Mouse (Mus musculus) cerebellum, adult 9-11 months (tissue): ENCODE data around the gene Zfp426.
A peak's percentile ranks its signal among the peaks of the same experiment; 100 is the strongest.

ENCODE experiments used
- DNase-seq: peaks from one replicate; pipeline ENCODE4 v3.0.0; 2022

Gene Zfp426

DNA sequence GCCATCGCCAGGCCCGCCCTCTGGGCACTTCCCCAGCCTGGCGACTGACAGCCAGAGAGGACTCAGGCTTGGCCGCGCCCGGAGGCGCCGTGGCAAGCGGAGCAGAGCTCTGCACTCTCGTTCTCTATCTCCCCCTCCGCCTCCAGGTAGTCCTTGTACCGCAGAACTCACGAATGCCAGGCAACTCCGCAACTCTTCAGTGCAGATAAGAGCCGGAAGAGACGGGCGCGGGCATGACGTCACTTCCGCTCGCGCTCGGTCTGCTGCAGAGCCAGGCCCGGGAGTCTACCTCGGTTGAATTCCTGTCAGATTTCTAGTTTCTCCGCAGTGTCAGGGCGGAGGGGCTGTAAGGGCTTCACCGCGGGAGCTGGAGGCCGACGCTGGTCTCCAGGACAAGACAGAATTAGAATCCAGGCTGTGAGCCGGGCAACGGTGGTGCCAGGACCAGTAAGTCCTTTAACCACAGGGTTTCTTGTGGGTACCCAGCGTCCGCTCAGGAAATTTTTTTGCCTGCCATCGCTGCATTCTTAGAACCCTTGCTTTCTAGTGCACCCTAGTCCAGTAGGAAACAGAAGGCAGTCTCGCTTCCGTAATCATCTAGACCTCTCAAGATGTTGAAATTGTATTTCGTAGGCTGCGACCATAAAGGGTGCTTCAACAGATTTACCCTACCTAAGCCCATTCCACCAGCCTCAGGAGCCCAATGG is at the start of gene Zfp426:
Zfp426 (minus strand) TSS at position 220 of the 707 bp plus-strand sequence.
- peak; percentile 89 for DNase-seq

DNA sequence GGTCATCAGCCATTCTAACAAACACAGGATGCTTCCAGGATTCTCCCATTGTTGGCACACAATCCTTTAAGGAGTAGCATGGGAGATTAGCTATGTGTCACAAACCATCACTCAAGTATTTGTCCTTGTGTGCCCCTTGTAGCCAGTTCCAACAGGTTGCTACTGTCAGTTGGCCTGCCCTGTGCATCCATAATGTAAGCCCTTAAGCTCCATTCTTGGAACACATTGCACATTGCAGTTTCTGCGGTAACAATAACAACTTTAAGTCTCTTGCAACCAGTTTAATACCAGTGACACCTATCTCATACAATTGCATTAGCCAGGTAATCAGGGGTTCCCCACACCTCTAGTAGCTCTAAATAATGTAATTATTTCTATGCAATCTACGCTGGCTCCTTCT is 44.1 kb upstream of the Zfp426 start:
- no peak for DNase-seq

GRCm38 (mm10) chr9:20534326-20534926 is 41.9 kb upstream of the Zfp426 start:
- DNase-seq, result peak; percentile 35

DNA sequence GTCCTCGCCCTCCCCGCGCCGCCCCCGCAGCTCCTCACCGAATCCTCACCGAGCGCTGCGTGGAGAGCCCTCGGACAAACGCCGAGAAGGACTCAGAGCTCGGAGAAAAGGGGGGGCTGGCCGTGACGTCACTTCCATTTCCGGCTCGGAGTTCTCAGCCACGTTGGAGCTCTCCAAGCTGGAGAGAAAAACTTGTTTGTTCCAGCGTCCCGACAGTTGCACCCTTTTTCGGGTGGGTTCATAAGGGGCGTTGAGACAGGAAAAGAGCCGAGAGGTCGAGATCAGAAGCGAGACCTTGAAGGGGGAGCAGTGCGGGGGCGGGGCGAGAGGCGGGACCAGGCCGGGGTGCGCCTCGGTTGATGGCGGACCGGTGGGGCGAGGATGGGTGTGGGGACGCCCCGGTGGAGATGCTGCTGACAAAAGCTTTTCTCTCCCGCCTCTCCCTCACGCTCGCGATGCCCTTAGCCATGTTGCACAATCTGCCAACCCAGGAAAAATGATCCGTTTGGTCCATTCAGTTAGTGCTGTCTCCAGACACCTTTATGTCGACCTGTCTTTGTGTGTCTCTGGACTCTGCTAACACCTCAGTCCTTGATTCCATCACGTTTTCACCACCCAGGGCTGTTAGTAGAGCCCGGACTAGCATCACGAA is 28.9 kb upstream of the Zfp426 start, which contains the start of gene Zfp266:
Zfp266 (minus strand) TSS at position 112 of the 652 bp plus-strand sequence.
- peak; percentile 93 for DNase-seq

- DNase-seq, result no peak
Observed at GRCm38 (mm10) chr9:20520531-20521210, 28.1 kb upstream of the Zfp426 start.

- no peak for DNase-seq
Observed at GRCm38 (mm10) chr9:20519949-20520348, 27.4 kb upstream of the Zfp426 start.

DNA sequence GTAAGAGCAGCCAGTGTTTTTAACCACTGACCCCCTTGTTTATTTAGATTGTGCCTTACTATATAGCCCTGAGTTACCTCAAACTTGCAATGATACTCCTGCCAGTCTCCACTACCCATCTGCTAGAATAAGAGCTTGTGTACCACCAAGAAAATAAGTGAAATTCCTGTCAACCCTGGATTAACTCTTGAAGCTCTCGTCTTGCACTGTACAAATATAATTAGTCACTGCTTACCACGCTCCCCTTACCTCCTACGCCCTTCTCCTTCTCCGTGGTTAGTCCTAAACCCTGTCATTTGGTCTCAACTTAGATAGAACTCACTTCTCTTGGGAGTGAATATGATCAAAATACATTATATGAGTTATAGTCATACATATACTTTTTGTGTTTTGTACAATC is 26.2 kb upstream of the Zfp426 start:
- no peak for DNase-seq

- no peak for DNase-seq
Observed at GRCm38 (mm10) chr9:20517727-20518126, 25.2 kb upstream of the Zfp426 start.

GRCm38 (mm10) chr9:20514016-20514415 is 21.5 kb upstream of the Zfp426 start:
- no peak for DNase-seq

- no peak for DNase-seq
Observed at GRCm38 (mm10) chr9:20512714-20513113, 20.2 kb upstream of the Zfp426 start.

- no peak for DNase-seq
Observed at GRCm38 (mm10) chr9:20511645-20512044, 19.1 kb upstream of the Zfp426 start.

GRCm38 (mm10) chr9:20510346-20510745 is 17.8 kb upstream of the Zfp426 start:
- DNase-seq, result no peak

DNA sequence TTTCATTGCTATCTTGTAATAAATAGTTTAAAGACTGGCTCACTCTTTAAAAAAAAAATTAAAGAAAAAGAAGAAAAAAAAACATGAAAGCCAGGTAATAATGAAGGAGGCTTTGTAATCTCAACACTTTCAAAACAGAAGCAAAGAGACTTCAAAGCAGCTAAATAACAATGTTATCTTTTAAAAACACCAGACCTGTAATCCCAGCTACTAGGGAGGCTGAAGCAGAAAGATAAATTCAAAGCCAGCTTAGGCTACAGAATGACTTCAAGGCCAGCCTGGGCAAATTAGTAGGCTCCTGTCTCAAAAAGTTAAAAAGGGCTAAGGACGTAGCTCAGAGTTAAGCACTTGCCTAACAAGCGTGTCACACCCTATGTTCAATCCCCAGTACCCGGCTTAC is 17.1 kb upstream of the Zfp426 start:
- DNase-seq, result no peak

GRCm38 (mm10) chr9:20504801-20505200 is 12.3 kb upstream of the Zfp426 start:
- DNase-seq, result no peak

GRCm38 (mm10) chr9:20493281-20493680 is 735 bp upstream of the Zfp426 start:
- DNase-seq, result no peak

GRCm38 (mm10) chr9:20491858-20492526 is 554 bp downstream of the Zfp426 start:
- peak; percentile 21 for DNase-seq

DNA sequence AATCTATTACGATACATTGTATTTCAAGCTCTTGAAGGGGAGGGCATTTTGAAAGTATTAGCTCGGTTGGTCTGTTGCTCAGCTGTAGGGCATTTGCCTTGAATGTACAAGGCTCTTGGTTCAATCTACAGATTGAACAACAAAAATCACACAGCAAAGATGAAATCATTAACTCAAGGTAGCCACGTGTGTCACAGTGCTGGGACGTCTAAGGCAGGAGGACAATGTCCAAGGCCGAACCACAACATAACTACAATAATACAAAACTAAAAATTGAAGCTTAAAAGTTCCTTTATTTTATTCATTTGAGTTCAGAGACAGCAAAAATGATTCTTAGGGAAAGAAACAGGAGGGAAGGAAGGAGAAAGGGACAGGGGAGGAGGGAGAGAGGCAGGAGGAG is 3.0 kb downstream of the Zfp426 start:
- DNase-seq, result no peak

- no peak for DNase-seq
Observed at GRCm38 (mm10) chr9:20479396-20479795, 13.2 kb downstream of the Zfp426 start.

GRCm38 (mm10) chr9:20476632-20477031 is 15.9 kb downstream of the Zfp426 start:
- no peak for DNase-seq

- peak; percentile 48 for DNase-seq
Observed at GRCm38 (mm10) chr9:20466761-20467442, 25.6 kb downstream of the Zfp426 start.

- peak; percentile 77 for DNase-seq
Observed at GRCm38 (mm10) chr9:20459377-20460317, 32.9 kb downstream of the Zfp426 start, which contains the start of gene Zfp26. Gene Zfp26 (minus strand): TSS chr9:20460162.
